Mouse (Mus musculus): Measurements from ENCODE around the gene Igfbp4. TPM values are rescaled to one million over a fixed set of nuclear protein-coding genes. Genes with fewer than 3 reads are reported as not detected.

Gene Igfbp4
- polyA plus RNA-seq, 1 experiment from 2014 or later: 330 TPM

DNA sequence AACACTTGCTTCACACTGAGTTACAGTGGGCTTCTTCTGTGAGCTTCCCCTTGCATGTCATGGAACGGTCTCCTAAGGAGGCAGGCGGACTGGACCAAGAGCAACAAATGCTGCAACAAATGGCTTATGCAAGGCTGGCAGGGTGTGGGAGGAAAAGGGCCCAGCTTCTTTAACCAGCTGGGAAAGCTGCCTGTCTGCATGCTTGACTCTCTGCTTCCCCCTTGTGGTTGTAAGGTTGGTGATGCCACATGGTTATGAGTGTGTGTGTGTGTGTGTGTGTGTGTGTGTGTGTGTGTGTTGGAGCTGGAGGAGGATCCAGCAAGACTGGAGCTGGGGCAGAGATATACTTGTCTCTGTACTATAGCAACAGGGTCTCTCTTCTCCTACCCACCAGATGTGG lies 24.9 kb downstream of the Igfbp4 start:
- Histone ChIP-seq H3K4me3 (no peak overlapping the region), H3K4me1 (peaks cover 6% of the 10 kb centered on the region; the same call in 1 of the 2 replicates), H3K9ac (no peak overlapping the region), H3K9me3 (no peaks in the 10 kb centered on the region), H3K27ac (no peak overlapping the region), H3K4me2 (replicated peaks) (no peak overlapping the region), H3K27me3 (replicated peaks) (no peaks in the 10 kb centered on the region), H3K36me3 (no peaks in the 10 kb centered on the region)
- 35% methylated on average over 2 of the region's 2 CpGs for WGBS
- no peak for ATAC-seq (ENCODE audit: low FRiP score, low read depth)

DNA sequence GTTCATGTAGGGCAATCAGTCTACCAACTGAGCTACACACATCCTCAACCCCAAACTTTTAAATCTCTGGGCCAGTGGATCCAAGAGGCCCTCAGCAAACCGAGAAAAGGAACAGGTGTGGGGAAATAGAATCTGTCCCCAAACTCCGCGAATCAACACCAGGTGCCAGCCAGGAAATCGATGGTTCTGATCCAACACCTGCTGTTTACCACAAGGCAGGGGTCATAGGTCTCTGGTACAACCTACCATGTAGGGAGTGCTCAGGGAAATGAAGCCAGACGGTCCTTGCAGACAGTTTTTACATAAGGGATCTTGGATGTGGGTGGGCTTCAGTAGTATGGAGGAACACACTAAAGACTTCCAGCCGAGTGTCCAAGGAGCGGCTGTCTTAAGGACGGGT lies 26.5 kb downstream of the Igfbp4 start:
- no peak overlapping the region for H3K27ac ChIP-seq
- H3K36me3 ChIP-seq: no peaks in the 10 kb centered on the region
- H3K9ac ChIP-seq: no peak overlapping the region
- H3K9me3 ChIP-seq: no peaks in the 10 kb centered on the region
- H3K4me1 ChIP-seq: peaks cover 22% of the 10 kb centered on the region
- H3K4me3 ChIP-seq: no peak overlapping the region
- no peaks in the 10 kb centered on the region for H3K27me3 ChIP-seq (replicated peaks)
- no peak overlapping the region for H3K4me2 ChIP-seq (replicated peaks)
- WGBS: 88% methylated on average over 8 of the region's 8 CpGs
- ATAC-seq (ENCODE audit: low FRiP score, low read depth): no peak

DNA sequence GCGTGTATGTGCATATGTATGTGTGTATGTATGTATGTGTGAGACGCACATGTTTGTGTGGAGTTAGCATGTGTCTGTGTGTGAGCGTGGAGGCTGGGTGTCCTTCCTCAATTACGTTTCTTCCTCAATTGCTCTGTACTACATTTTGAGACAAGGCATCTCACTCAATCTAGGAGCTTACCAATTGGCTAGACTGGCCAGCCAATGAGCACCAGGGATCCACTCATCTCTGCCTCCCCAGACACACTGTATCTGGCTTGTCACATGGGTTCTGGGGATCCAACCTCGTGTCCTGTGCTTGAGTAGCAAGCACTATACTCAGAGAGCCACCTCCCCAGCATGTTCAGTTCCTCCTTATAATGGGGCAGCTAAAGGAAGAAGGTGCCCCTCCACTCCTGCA lies 27.4 kb downstream of the Igfbp4 start:
- Histone ChIP-seq H3K9me3 (no peaks in the 10 kb centered on the region), H3K4me2 (replicated peaks) (no peak overlapping the region), H3K27ac (no peak overlapping the region), H3K4me1 (peaks cover 17% of the 10 kb centered on the region), H3K36me3 (no peaks in the 10 kb centered on the region), H3K27me3 (replicated peaks) (no peaks in the 10 kb centered on the region), H3K9ac (no peak overlapping the region), H3K4me3 (no peak overlapping the region)
- 85% methylated on average over 5 of the region's 5 CpGs for WGBS
- ATAC-seq (ENCODE audit: low FRiP score, low read depth): no peak

DNA sequence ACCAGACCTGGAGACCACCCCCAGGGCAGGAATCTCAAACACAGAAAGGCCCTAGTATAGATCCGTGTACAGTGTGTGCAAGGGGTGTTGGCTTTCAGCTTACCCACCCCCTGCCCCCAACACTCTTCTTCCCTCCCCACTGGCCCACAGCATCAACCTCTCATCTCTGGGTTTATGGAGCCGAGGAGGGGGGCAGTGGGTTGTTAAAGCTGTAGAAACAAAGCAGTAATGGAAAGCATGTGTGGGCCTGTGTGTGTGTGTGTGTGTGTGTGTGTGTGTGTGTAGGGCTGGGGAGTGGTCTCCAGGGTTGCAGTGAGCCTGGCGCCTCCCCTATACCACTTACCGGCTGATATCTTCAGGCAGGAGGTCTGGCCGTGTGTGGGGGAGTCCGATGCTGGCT lies 30.8 kb downstream of the Igfbp4 start:
- no peak overlapping the region for H3K4me3 ChIP-seq
- no peaks in the 10 kb centered on the region for H3K27me3 ChIP-seq (replicated peaks)
- peaks cover 20% of the 10 kb centered on the region for H3K4me1 ChIP-seq
- no peak overlapping the region for H3K9ac ChIP-seq
- no peaks in the 10 kb centered on the region for H3K36me3 ChIP-seq
- 2% methylated on average over 6 of the region's 6 CpGs for WGBS
- no peak overlapping the region; the same call in 1 of the 2 replicates for H3K27ac ChIP-seq
- H3K4me2 ChIP-seq (replicated peaks): 0 out of 2 replicates have a peak overlapping the region, but pooled peaks have one; percentile 9
- no peak for ATAC-seq (ENCODE audit: low FRiP score, low read depth)
- H3K9me3 ChIP-seq: no peaks in the 10 kb centered on the region

DNA sequence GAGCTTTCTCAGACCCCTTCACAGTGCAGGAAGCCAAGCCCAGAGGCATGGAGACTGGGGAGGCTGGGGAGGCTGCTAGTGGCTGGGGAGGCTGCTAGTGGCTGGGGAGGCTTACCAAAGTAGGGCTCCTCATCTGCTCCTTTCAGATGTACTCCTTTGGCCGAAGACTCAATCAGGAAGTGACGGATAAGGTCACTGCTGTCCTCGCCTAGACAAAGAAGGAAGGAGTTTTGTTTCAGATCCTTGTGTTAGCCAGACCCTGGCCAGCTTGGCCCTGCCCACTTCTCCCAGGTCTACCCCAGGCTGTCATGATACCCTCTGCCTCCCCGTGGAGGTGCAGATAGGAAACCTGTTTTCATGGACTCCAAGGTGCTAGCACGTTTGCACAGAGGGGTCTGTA lies 32.7 kb downstream of the Igfbp4 start:
- Histone ChIP-seq H3K9ac (no peak overlapping the region), H3K9me3 (no peaks in the 10 kb centered on the region), H3K4me2 (replicated peaks) (no peak overlapping the region), H3K4me1 (peaks cover 20% of the 10 kb centered on the region), H3K36me3 (no peaks in the 10 kb centered on the region), H3K27ac (no peak overlapping the region), H3K4me3 (no peak overlapping the region), H3K27me3 (replicated peaks) (no peaks in the 10 kb centered on the region)
- ATAC-seq (ENCODE audit: low FRiP score, low read depth): no peak
- WGBS: 65% methylated on average over 5 of the region's 5 CpGs

DNA sequence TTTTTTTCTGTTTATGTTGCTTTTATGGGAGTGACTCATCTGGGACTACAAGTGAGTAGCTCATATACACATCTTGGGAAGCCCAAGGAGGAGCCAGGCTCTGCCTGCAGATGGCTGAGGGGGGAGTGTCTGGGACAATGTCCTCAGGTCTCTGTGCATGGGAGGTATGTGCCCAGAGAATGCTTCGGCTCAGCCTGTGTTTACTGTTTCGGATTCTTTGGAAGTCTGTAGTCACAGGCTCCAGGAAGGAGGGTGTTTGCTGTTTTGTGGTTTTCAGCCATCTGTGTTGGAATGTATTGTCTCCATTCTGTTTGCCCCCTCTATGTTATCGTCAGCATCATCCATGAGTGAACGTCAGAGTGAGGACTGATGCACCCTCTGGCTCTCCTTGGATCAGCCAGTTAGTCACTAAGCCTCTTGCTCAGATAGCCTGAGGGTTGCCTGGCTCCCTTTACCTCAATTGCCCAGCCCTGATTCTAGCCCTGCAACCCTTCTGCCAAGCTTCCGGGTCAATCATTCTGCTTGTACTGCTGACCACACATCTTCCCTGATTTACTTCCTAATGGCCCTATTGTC lies 35.8 kb downstream of the Igfbp4 start:
- ATAC-seq (ENCODE audit: low FRiP score, low read depth): no peak
- Histone ChIP-seq H3K27me3 (replicated peaks) (no peaks in the 10 kb centered on the region), H3K9me3 (no peaks in the 10 kb centered on the region), H3K4me1 (peaks cover 11% of the 10 kb centered on the region), H3K4me3 (no peak overlapping the region), H3K9ac (no peak overlapping the region), H3K36me3 (no peaks in the 10 kb centered on the region), H3K4me2 (replicated peaks) (no peak overlapping the region), H3K27ac (no peak overlapping the region)
- 75% methylated on average over 5 of the region's 5 CpGs for WGBS

DNA sequence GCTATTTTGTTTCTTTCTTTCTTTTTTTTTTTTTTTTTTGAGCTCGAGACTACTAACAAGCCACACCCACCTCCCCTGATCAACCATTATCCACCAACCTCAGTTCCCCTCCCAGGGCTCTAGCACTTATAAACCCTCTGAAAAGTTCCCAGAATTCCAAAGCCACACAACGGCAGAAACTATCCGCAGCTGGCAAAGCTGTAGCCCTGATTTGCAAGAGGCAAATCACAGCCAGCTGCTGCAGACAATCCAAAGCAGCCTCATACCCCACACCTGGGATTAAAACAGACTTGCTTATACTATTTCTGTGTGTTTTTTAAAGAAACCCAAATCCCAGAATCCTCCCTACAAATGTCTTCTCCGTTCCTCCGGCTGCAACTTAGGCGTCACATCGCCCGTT lies 36.8 kb downstream of the Igfbp4 start:
- Histone ChIP-seq H3K4me1 (peaks cover 4% of the 10 kb centered on the region; the same call in 1 of the 2 replicates), H3K27me3 (replicated peaks) (no peaks in the 10 kb centered on the region), H3K36me3 (no peaks in the 10 kb centered on the region), H3K9ac (no peak overlapping the region), H3K27ac (no peak overlapping the region), H3K9me3 (no peaks in the 10 kb centered on the region), H3K4me3 (no peak overlapping the region), H3K4me2 (replicated peaks) (no peak overlapping the region)
- no peak for ATAC-seq (ENCODE audit: low FRiP score, low read depth)
- WGBS: 83% methylated on average over 8 of the region's 8 CpGs

DNA sequence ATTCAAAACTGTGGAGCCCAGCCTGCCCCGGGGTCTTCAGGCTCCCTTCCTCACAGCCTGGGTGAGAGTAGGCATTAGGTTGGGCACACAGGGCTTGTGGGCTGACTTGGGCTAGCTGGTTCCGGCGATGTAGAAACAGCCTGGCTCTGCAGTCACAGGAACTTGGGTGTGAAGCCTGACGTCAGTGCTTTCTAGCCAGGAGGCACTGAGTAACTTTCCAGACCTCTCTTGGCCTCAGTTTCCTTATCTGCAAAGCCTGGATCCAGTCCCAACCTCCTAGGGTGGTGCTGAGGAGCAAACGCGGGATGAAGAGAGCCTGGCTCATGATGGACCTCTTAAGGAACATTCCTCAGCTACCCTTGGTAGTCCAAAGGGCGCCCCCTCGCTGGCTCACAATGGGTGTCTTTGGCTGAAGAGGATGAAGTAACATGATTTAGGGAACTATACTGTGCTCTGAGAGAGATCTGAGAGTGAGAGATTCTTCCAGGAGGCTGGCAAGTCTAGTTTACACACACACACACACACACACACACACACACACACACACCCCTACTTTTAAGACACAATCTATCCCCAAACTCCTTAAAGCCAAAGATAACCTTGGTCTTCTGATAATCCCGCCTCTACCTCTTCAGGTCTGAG lies 40.0 kb downstream of the Igfbp4 start:
- Histone ChIP-seq H3K4me3 (no peak overlapping the region), H3K27ac (no peak overlapping the region), H3K36me3 (no peaks in the 10 kb centered on the region), H3K4me2 (replicated peaks) (no peak overlapping the region), H3K9ac (no peak overlapping the region), H3K4me1 (no peaks in the 10 kb centered on the region), H3K27me3 (replicated peaks) (no peaks in the 10 kb centered on the region), H3K9me3 (no peaks in the 10 kb centered on the region)
- WGBS: 86% methylated on average over 9 of the region's 9 CpGs
- no peak for ATAC-seq (ENCODE audit: low FRiP score, low read depth)

DNA sequence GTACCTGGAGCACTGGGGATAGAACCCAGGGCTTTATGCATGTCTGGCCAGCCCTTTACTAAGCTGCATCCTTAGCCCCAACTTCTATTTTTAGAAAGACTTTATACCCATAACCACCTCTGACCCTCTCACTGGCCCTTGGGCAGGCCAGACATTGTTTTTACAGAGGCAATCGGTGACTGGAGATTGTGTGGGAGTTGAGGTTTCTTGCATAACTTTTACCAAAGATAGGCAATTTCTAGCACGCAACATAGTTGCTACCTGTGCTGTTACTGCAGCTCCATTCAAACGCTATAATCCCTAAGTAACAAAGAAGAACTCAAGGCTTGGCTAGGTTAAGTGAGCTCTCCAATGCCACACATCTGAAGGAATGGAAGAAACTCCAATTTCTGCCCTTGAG lies 40.5 kb downstream of the Igfbp4 start:
- H3K4me3 ChIP-seq: no peak overlapping the region
- no peaks in the 10 kb centered on the region for H3K27me3 ChIP-seq (replicated peaks)
- no peak overlapping the region for H3K4me2 ChIP-seq (replicated peaks)
- no peaks in the 10 kb centered on the region for H3K36me3 ChIP-seq
- ATAC-seq (ENCODE audit: low FRiP score, low read depth): no peak
- H3K27ac ChIP-seq: no peak overlapping the region
- 80% methylated on average over 3 of the region's 3 CpGs for WGBS
- H3K9me3 ChIP-seq: no peaks in the 10 kb centered on the region
- H3K4me1 ChIP-seq: no peaks in the 10 kb centered on the region
- H3K9ac ChIP-seq: no peak overlapping the region

DNA sequence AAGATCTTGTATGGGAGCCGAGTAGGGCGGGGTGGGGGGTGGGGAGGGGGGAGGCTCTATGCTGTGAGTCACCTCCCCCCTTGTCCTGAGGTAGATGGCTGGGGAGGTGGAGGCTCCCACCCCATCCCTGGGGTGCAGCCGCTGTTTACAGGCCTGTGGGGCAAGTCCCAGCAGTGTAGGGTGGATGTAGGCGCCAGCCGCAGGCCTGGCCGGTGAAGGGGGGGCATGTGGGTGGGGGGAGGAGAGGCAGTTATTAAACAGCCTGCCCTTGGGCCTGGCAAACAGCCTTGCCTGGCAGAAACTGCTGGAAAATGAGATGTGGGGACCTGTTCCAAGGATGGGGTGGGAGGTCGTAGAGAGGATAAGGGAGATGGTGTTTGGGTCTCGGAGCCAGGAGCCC lies 41.1 kb downstream of the Igfbp4 start:
- ATAC-seq (ENCODE audit: low FRiP score, low read depth): no peak
- Histone ChIP-seq H3K27ac (no peak overlapping the region), H3K9me3 (no peaks in the 10 kb centered on the region), H3K9ac (no peak overlapping the region), H3K36me3 (no peaks in the 10 kb centered on the region), H3K4me1 (no peaks in the 10 kb centered on the region), H3K4me3 (no peak overlapping the region), H3K4me2 (replicated peaks) (no peak overlapping the region), H3K27me3 (replicated peaks) (no peaks in the 10 kb centered on the region)
- 67% methylated on average over 8 of the region's 8 CpGs for WGBS

DNA sequence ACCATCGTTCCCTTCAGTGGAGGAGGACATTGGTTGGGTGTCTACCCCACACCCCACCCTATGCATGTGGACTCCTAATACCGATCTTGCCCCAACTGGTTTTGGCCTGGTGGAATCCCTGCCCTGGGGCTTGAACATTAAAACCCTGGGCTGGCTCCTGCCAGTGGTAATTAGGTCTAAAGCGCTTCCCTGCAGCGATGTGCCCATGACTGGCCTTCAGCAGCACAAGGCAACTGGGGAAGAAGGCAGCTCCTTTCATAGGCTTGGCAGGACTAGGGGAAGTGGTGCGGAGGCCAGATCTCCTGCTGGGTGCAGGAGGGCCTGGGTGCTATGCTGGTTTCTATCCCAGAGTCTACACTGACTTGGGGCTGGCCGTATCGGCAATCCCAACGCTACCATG lies 42.5 kb downstream of the Igfbp4 start:
- 94% methylated on average over 8 of the region's 8 CpGs for WGBS
- ATAC-seq (ENCODE audit: low FRiP score, low read depth): no peak
- no peaks in the 10 kb centered on the region for H3K36me3 ChIP-seq
- H3K4me1 ChIP-seq: no peaks in the 10 kb centered on the region
- no peaks in the 10 kb centered on the region for H3K27me3 ChIP-seq (replicated peaks)
- no peak overlapping the region for H3K4me2 ChIP-seq (replicated peaks)
- no peak overlapping the region for H3K4me3 ChIP-seq
- no peak overlapping the region for H3K9ac ChIP-seq
- H3K9me3 ChIP-seq: no peaks in the 10 kb centered on the region
- H3K27ac ChIP-seq: no peak overlapping the region

DNA sequence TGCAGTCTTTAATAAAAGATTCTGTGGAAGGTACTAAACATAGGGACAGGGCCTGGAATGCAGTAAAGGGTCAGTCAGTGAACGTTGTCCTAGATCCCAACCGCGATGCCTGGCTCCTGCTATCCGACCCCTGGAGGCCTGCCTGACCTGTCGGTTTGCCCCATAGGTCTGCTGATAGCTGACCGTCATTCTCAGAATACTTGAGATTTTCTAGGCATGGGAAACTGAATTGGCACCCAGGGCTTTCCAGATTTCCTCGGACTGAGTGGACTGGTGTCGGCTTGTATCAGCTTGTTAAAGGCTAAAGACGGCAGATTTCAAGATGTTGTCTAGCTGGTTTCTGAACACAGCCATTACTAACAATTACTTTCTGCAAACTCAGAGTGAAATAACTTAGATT lies 43.3 kb downstream of the Igfbp4 start:
- Histone ChIP-seq H3K27ac (no peak overlapping the region), H3K9me3 (no peaks in the 10 kb centered on the region), H3K9ac (no peak overlapping the region), H3K36me3 (no peaks in the 10 kb centered on the region), H3K4me3 (no peak overlapping the region), H3K27me3 (replicated peaks) (no peaks in the 10 kb centered on the region), H3K4me1 (no peaks in the 10 kb centered on the region), H3K4me2 (replicated peaks) (no peak overlapping the region)
- 84% methylated on average over 9 of the region's 9 CpGs for WGBS
- ATAC-seq (ENCODE audit: low FRiP score, low read depth): no peak

DNA sequence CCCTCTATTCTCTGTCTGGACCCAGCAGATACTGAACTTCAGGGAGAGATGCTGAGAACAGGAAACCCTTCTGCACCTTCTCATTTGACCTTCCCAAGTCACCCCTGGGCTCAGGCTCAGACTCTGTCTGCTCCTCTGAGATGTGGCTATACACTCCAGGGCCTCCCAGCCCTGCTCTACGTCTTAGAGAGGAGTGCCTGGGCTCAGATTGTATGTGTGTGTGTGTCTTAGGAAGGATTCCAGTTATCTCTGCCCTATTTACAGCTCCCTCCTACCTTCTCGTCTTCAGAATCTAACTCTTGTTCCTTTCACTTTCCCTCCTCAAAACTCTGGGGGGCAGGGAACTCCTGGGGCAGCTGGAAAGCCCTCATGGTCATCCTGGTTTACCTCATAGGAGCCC lies 47.4 kb downstream of the Igfbp4 start:
- 64% methylated on average over 2 of the region's 2 CpGs for WGBS
- H3K4me3 ChIP-seq: no peak overlapping the region
- no peaks in the 10 kb centered on the region for H3K27me3 ChIP-seq (replicated peaks)
- no peak overlapping the region for H3K9ac ChIP-seq
- no peak for ATAC-seq (ENCODE audit: low FRiP score, low read depth)
- no peaks in the 10 kb centered on the region for H3K4me1 ChIP-seq
- H3K27ac ChIP-seq: no peak overlapping the region
- H3K4me2 ChIP-seq (replicated peaks): no peak overlapping the region
- H3K9me3 ChIP-seq: no peaks in the 10 kb centered on the region
- no peaks in the 10 kb centered on the region for H3K36me3 ChIP-seq

Measured in neural tube, embryonic 12.5 days (tissue).